Mouse (Mus musculus) heart, embryonic 13.5 days (tissue): Measurements from ENCODE around the gene Ap5b1. TPM values are rescaled to one million over a fixed set of nuclear protein-coding genes. Genes with fewer than 3 reads are reported as not detected.
A peak's percentile ranks its signal among the peaks of the same experiment; 100 is the strongest.

ENCODE experiments used
- ATAC-seq: fragments of 200-750 bp; cut with Nextera tagmentation; 2 replicates; pipeline ENCODE4 v1.8.0; 2017; ENCODE audit warnings: moderate TSS enrichment; ENCODE audit not compliant: insufficient number of reproducible peaks, low FRiP score, low TSS enrichment; ENCODE audit errors: extremely low read depth
- H3K27ac ChIP-seq: fragments of 300-500 bp; sonication (generic); replicated peaks from 2 replicates; pipeline ENCODE4 v1.5.1; 2015; ENCODE audit warnings: moderate library complexity, mild to moderate bottlenecking, inconsistent platforms
- H3K27me3 ChIP-seq: fragments of 300-500 bp; sonication (generic); replicated peaks from 2 replicates; pipeline ENCODE4 v1.6.1; 2015; ENCODE audit warnings: mild to moderate bottlenecking, inconsistent platforms
- H3K36me3 ChIP-seq: fragments of 300-500 bp; sonication (generic); 2 replicates; pipeline ENCODE4 v1.6.1; 2015; ENCODE audit warnings: mild to moderate bottlenecking, inconsistent platforms
- H3K4me1 ChIP-seq: fragments of 300-500 bp; sonication (generic); 2 replicates; pipeline ENCODE4 v1.6.1; 2015; ENCODE audit warnings: inconsistent platforms
- H3K4me2 ChIP-seq: fragments of 300-500 bp; sonication (generic); 2 replicates; pipeline ENCODE4 v1.6.1; 2015; ENCODE audit warnings: inconsistent platforms, mild to moderate bottlenecking, moderate library complexity
- H3K4me3 ChIP-seq: fragments of 300-500 bp; sonication (generic); 2 replicates; pipeline ENCODE4 v1.5.1; 2015; ENCODE audit warnings: moderate library complexity, mild to moderate bottlenecking, inconsistent platforms
- H3K9ac ChIP-seq: fragments of 300-500 bp; sonication (generic); 2 replicates; pipeline ENCODE4 v1.6.1; 2015; ENCODE audit warnings: inconsistent platforms, mild to moderate bottlenecking, moderate library complexity
- H3K9me3 ChIP-seq: fragments of 300-500 bp; sonication (generic); 2 replicates; pipeline ENCODE4 v1.6.1; 2016; ENCODE audit warnings: inconsistent platforms
- WGBS: fragments of 180-500 bp; shearing (Covaris S2); methylation state at CpG from one replicate; pipeline ENCODE4 v1.1.7; 2015; ENCODE audit warnings: mixed read lengths; 5-methylcytosine and 5-hydroxymethylcytosine counted together
- polyA plus RNA-seq: library from polyadenylated mRNA; unstranded; fragments of >200 nt; fragmentation: Nextera tagmentation; extraction: Ambion mirVana; gene quantifications from 2 replicates; pipeline ENCODE4 v1.2.1, GENCODE M21; 2015

The Ap5b1 gene
- polyA plus RNA-seq, 1 experiment from 2014 or later, result 2.7 TPM

DNA sequence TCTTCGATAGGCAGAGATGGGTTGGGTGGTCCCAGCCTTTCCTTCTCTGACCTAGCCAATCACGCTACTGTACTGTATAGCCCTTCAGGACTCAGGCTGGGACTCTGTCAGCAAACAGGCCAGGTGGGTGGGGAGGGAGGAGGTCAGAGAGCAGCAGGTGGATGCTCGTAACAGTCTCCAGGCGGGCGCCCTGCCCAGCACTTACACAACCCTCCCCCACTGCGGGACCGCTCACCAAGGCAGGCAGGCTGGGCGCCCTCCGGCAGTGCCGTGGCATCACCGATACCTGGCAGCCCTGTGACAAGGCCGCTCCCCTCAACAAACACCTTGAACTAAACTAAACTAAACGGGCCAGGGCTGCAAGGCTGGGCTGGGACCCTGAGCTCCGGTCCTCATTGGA lies 13.6 kb upstream of the Ap5b1 start:
- ATAC-seq, result no peak
- 78% methylated on average over 14 of the region's 14 CpGs for WGBS

DNA sequence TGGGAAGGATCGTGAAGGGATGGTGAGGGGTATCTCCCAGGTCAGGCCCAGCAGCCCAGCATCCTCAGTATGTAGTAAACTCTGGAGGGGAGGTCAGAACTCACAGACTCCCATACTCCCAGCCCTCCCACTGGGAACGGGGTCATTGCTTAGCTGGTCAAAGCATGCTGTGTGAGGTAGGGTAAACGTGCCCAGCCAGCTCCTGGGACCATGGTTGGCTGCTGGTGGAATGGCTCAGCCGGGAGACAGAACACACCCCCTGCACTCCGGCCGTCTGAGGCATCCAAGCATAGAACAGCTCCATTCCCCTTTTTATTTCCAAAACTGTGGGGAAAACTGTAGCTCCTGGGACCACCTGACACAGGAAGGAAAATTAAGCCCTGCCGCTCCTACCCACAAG lies 9.7 kb upstream of the Ap5b1 start:
- Histone ChIP-seq H3K4me3 (no peak overlapping the region), H3K9ac (no peak overlapping the region), H3K27ac (no peak overlapping the region), H3K4me1 (peaks cover 20% of the 10 kb centered on the region), H3K9me3 (no peaks in the 10 kb centered on the region), H3K36me3 (no peaks in the 10 kb centered on the region), H3K27me3 (peaks cover 100% of the 10 kb centered on the region), H3K4me2 (no peak overlapping the region)
- no peak for ATAC-seq
- 49% methylated on average over 7 of the region's 7 CpGs for WGBS

More for the DNA sequence above, 13.6 kb upstream of the Ap5b1 start:
- Histone ChIP-seq H3K9me3 (no peaks in the 10 kb centered on the region), H3K36me3 (no peaks in the 10 kb centered on the region), H3K4me3 (no peak overlapping the region), H3K4me2 (no peak overlapping the region), H3K9ac (no peak overlapping the region), H3K4me1 (no peaks in the 10 kb centered on the region), H3K27me3 (peaks cover 89% of the 10 kb centered on the region), H3K27ac (no peak overlapping the region)

DNA sequence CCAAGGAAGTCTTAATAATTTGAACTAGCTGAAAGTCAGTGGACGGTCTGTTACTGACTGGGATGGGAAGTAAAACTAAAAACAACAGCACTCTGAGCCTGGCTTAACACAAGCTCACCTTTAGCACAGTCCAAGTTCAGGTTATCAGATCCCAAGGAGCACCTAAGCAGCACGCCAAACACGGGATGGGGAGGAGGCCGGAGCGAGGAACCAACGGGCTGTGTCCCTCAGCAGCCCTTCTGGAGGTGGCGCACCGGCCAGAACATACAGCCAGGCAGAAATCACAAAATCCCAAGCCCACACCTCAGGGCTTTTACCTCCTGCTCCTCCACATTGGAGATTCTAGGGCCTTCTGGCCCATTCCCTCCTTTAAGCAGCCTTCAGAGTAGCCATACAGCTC lies 9.1 kb upstream of the Ap5b1 start:
- no peaks in the 10 kb centered on the region for H3K9me3 ChIP-seq
- H3K4me3 ChIP-seq, result 0 out of 2 replicates have a peak overlapping the region, but pooled peaks have one; percentile 53
- H3K36me3 ChIP-seq, result no peaks in the 10 kb centered on the region
- H3K4me2 ChIP-seq, result no peak overlapping the region
- no peak overlapping the region for H3K27ac ChIP-seq
- H3K9ac ChIP-seq, result no peak overlapping the region
- H3K4me1 ChIP-seq, result peaks cover 20% of the 10 kb centered on the region
- WGBS, result 57% methylated on average over 8 of the region's 8 CpGs
- peaks cover 100% of the 10 kb centered on the region for H3K27me3 ChIP-seq
- ATAC-seq, result no peak

DNA sequence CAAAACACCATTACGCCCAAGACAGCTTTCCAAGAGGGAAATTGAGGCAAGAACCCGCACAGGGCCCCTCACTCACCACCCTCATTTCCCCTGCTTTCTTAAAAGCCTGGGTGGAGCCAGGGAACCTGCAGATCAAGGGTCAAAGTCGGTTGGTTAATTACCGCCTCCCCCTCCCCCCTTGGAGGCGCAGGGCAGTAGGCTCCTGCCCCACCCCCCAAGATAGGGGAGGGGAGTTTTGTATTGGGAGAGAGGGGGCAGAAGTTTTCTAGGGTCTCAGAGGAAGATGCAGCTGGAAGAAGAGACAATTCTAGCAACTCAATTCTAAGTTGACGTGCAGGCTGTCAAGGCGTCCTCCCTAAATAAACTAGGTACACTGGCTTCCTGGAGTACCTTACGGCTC lies 8.6 kb upstream of the Ap5b1 start:
- Histone ChIP-seq H3K4me2 (peak overlapping the region; percentile 77), H3K9ac (no peak overlapping the region), H3K27me3 (peaks cover 100% of the 10 kb centered on the region), H3K4me1 (peaks cover 20% of the 10 kb centered on the region), H3K4me3 (peak overlapping the region; percentile 53), H3K27ac (no peak overlapping the region), H3K36me3 (no peaks in the 10 kb centered on the region), H3K9me3 (no peaks in the 10 kb centered on the region)
- WGBS, result 21% methylated on average over 8 of the region's 8 CpGs
- no peak for ATAC-seq

DNA sequence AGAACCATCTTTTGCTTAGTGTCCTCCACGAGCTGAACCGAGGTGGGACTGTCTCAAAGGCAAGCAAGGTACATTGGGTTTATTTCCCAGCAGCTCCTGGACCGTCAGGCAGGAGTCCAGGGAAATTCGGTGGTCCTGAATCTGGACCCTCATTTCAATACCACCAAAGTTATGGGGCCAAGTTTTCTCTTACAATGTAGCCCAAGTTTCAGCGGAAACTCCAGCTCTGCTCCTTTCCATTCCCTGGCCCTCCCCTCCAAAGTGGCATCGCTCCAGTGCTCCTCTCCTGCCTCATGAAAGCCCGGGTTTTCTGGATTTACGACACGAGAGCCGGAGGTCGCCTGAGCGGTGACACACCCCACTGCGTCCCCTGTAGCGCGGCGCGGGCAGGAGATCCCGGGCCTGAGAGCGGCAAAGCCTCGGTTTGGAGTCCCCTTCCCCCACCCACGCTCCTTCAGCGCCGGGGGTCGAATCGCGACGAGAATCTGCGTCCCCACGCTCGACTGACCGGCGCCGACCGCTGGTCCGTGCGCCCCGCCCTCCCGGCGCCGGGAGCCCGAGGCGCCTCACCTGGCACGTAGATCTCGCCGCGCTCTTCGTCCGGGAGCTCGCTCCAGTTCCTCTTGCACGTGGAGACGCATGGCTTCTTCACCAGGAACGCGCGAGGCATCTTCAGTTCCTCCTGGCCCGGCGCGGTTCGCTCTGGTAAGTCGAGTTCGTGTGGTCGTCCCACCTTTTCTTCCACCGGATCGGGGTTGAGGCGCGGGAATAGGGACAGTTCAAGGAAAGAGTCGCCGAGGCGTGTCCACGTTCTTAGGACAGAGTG lies 8.0 kb upstream of the Ap5b1 start:
- peak overlapping the region; percentile 77 for H3K4me2 ChIP-seq
- peak overlapping the region; percentile 53 for H3K4me3 ChIP-seq
- no peaks in the 10 kb centered on the region for H3K36me3 ChIP-seq
- no peak overlapping the region for H3K27ac ChIP-seq
- no peaks in the 10 kb centered on the region for H3K9me3 ChIP-seq
- H3K4me1 ChIP-seq, result peaks cover 20% of the 10 kb centered on the region
- peak overlapping the region; percentile 71 for H3K9ac ChIP-seq
- 1% methylated on average over 69 of the region's 69 CpGs for WGBS
- ATAC-seq, result no peak
- peaks cover 100% of the 10 kb centered on the region for H3K27me3 ChIP-seq

DNA sequence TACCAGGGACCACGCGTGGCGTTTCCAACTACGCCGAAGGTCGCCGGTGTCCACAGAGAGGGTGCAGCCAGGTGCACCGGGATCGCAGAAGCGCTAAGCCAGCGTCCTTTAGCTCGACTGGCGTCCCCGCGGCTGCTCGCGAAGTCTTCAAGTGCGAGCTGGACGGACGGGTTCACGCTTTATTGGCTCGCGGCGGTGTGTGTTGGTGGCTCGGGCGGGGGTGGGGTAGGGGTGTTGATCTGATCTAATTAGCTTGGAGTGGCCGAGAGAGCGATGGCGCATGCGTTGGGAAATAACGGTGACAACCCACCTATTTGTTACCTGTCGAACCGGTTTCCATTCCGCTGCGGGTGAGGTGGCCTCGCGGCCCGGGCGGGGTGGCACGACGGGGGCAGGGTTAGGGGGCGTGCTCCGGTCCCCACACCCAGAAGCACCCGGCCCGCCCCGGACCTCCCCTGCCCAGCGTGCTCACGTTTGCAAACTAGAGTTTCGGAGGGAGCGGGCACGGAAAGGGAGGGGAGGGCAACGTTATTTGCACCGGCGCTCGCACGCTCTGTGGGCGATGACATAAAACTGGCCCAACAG lies 7.3 kb upstream of the Ap5b1 start, which contains the start of gene Ovol1:
Gene Ovol1 (minus strand): TSS at position 190 of the 585 bp plus-strand sequence.
- under 1% methylated on average over 57 of the region's 57 CpGs for WGBS
- H3K4me3 ChIP-seq, result peak within 1 kb of the TSS; percentile 53
- H3K9ac ChIP-seq, result peak within 1 kb of the TSS; percentile 71
- H3K27ac ChIP-seq, result no peak within 1 kb of the TSS
- H3K9me3 ChIP-seq, result no peaks in the 10 kb centered on the region
- peaks cover 20% of the 10 kb centered on the region for H3K4me1 ChIP-seq
- no peak for ATAC-seq
- H3K27me3 ChIP-seq, result peaks cover 100% of the 10 kb centered on the region
- H3K4me2 ChIP-seq, result peak within 1 kb of the TSS; percentile 77
- no peaks in the 10 kb centered on the region for H3K36me3 ChIP-seq

DNA sequence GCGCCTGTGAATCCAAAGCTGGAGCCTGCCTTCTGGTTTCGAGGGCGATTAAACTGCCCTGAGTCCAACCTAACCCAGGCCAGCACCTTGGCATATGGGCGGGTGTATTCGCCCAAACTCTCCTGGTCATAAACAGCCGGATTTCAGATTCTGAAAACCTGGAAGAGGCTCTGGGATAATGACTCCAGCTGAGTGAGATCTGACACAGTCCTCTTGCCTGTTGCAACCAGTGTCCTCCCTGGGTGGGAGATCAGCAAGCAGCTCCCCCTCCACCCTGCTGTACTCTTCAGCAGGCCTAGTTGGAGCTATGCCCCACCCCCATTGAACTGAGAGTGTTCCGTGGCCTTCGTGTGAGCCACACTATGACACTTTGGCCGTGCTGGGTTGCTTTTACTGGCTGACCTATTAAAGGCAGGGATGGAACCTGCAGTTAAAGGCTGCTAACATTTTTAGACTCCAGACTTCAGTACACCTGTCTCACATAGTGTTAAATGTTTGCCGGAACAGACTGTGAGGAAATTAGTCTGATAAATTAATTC lies 6.5 kb upstream of the Ap5b1 start:
- Histone ChIP-seq H3K27me3 (peaks cover 100% of the 10 kb centered on the region), H3K27ac (no peak overlapping the region), H3K4me1 (peaks cover 22% of the 10 kb centered on the region), H3K9me3 (no peaks in the 10 kb centered on the region), H3K4me2 (peak overlapping the region; percentile 77), H3K4me3 (peak overlapping the region; percentile 53), H3K9ac (peak overlapping the region; percentile 71), H3K36me3 (no peaks in the 10 kb centered on the region)
- no peak for ATAC-seq
- 18% methylated on average over 10 of the region's 10 CpGs for WGBS

DNA sequence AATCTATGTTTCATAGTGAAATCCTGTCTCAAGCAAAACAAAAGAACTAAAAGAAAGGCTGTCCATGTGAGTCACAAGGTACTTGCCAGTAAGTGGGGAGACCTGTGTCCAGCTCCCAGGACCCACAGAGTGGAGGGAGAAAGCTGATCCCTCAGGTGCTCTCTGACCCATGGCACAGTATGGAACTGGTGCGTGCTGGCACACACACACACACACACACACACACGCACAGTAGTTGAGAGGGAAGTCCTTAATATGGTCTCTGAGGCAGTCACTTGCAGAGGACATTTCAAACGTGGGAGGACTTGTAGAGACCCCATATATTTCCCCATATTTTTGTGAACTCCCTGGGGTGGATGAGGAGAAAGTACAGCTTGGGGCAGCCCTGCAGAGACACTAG lies 5.9 kb upstream of the Ap5b1 start:
- no peak for ATAC-seq
- Histone ChIP-seq H3K4me3 (no peak overlapping the region), H3K9me3 (no peaks in the 10 kb centered on the region), H3K27ac (no peak overlapping the region), H3K9ac (no peak overlapping the region), H3K27me3 (peaks cover 99% of the 10 kb centered on the region), H3K4me1 (peaks cover 27% of the 10 kb centered on the region), H3K4me2 (no peak overlapping the region), H3K36me3 (no peaks in the 10 kb centered on the region)
- 32% methylated on average over 3 of the region's 3 CpGs for WGBS

DNA sequence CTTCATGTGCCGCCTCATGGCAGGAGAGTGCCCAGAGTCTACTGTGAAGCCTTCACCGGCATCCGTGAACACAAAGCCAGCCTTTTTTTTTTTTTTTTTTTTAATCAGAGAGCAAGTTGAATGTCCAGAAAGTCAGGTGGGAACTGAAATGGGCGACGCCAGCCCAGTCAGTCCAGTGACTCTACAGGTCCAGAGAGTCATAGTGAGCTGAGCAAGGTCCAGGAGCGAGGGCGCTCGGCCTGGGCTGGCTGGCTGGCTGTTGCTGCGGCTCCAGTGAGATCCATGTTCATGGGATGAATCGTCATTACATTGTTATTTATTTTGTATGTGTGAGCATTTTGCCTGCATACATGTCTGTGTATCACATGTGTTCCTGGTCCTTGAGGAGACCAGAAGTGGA lies 5.0 kb upstream of the Ap5b1 start:
- Histone ChIP-seq H3K9me3 (no peaks in the 10 kb centered on the region), H3K36me3 (no peaks in the 10 kb centered on the region), H3K27me3 (peaks cover 90% of the 10 kb centered on the region), H3K4me1 (peaks cover 31% of the 10 kb centered on the region), H3K4me3 (no peak overlapping the region), H3K4me2 (no peak overlapping the region), H3K27ac (no peak overlapping the region), H3K9ac (no peak overlapping the region)
- no peak for ATAC-seq
- 83% methylated on average over 10 of the region's 10 CpGs for WGBS

DNA sequence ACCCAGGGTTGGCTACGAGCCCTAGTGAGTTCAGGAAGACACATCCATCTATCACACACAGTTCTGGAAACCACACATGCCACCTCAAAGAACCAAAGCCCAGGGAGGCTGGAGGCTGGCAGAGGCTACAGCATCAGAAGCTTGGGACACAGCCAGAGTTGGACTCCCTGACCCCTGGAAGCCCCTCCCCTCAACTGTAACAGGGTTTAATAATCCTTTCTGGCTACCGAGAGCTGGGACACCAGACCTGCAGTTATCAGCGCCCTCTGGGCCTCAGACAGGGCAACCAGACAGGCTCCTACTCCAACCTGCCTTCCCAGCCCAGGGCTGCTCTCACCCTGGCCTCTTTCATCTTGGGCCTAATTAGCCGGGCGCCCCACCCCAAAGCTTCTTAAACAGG lies 1.5 kb upstream of the Ap5b1 start:
- H3K9me3 ChIP-seq, result no peaks in the 10 kb centered on the region
- H3K4me3 ChIP-seq, result 0 out of 2 replicates have a peak overlapping the region, but pooled peaks have one; percentile 67
- no peak overlapping the region for H3K27ac ChIP-seq
- peaks cover 67% of the 10 kb centered on the region for H3K27me3 ChIP-seq
- peaks cover 19% of the 10 kb centered on the region for H3K36me3 ChIP-seq
- H3K9ac ChIP-seq, result peak overlapping the region; percentile 83; the same call in 1 of the 2 replicates
- no peak for ATAC-seq
- 63% methylated on average over 5 of the region's 5 CpGs for whole genome bisulfite sequencing
- peak overlapping the region; percentile 98; the same call in 1 of the 2 replicates for H3K4me2 ChIP-seq
- peaks cover 22% of the 10 kb centered on the region for H3K4me1 ChIP-seq

DNA sequence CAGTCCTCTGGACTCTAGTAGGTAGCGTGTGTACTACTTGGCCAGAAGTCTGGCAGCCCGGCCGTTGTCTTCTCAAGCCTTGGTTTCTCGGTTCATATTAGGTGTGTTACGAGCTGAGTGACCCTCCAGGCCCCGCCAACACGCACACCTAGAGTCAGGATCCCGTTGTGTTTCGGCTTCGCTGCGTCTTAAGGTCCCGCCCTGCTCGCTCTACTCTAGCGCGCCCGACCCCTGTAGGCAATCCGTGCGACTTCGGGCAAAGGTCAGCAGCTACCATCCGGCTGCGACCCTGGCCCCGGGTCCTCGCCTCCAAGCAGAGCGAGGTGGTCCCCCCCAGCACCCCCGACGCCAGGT lies 668 bp upstream of the Ap5b1 start:
- Histone ChIP-seq H3K9me3 (no peaks in the 10 kb centered on the region), H3K27ac (peak overlapping the region; percentile 89), H3K4me2 (peak overlapping the region; percentile 98), H3K27me3 (peaks cover 59% of the 10 kb centered on the region), H3K4me3 (peak overlapping the region; percentile 67), H3K9ac (peak overlapping the region; percentile 83), H3K4me1 (peaks cover 21% of the 10 kb centered on the region), H3K36me3 (peaks cover 25% of the 10 kb centered on the region)
- WGBS, result 3% methylated on average over 26 of the region's 26 CpGs
- peak; percentile 6; the same call in 1 of the 2 replicates for ATAC-seq
